Mouse (Mus musculus): Measurements from ENCODE around the gene Dync2h1.

- TF ChIP-seq CTCF (IDR thresholded peaks at IDR 0.05; ENCODE audit: control insufficient read depth, insufficient read depth, insufficient read length) = no peak
- no peak for TF ChIP-seq MYOG (IDR thresholded peaks at IDR 0.05; ENCODE audit: control insufficient read depth, extremely low read depth, insufficient read length)
- TF ChIP-seq CEBPB (IDR thresholded peaks at IDR 0.05; ENCODE audit: low read depth) = no peak
Observed at GRCm38 (mm10) chr9:7158605-7159004, 25.6 kb downstream of the Dync2h1 start.

Data from C2C12 (cell line).